Mouse (Mus musculus) left cerebral cortex, postnatal 14 days (tissue): ENCODE data around the gene Gm45233. TPM values are rescaled to one million over a fixed set of nuclear protein-coding genes. Genes with fewer than 3 reads are reported as not detected.
"Not testable (repeated sequence)": the region's sequence is repeated elsewhere in the genome, so short reads cannot be mapped to it uniquely, and the experiment has no call there.

Experiments used
- DNase-seq, 2 experiments: peaks; one replicate each; pipeline ENCODE4 v3.0.0; 2021 to 2022; ENCODE audit warnings: low spot score in 2 of 2, mixed read lengths in 1 of 2
- intact Hi-C: fragments of 180-260 bp; cut with DNase I; formaldehyde crosslinking; loops from one replicate; pipeline ENCODE4 v1.15.1; 2025
- long read RNA-seq, 2 experiments: library from polyadenylated mRNA; stranded (forward); transcript quantifications; one replicate each; pipeline ENCODE4 v2.0.0; 2021
- total RNA-seq, 2 experiments: library from RNA; stranded (reverse); gene quantifications; 2 replicates each; pipeline ENCODE4 v1.2.3; 2021

Gene Gm45233
- 1 to 10 TPM in 1 of 2 experiments, under 1 TPM in 1; 0.86 to 2.0 TPM for total RNA-seq
- long read RNA-seq, experiment 1, partial matches to known transcripts: 0 of 2 reads
- long read RNA-seq, experiment 1, other reads (novel, unspliced or antisense): 2 of 2 reads
- long read RNA-seq, experiment 2, partial matches to known transcripts: 0 of 2 reads
- long read RNA-seq, experiment 2, other reads (novel, unspliced or antisense): 2 of 2 reads

DNA sequence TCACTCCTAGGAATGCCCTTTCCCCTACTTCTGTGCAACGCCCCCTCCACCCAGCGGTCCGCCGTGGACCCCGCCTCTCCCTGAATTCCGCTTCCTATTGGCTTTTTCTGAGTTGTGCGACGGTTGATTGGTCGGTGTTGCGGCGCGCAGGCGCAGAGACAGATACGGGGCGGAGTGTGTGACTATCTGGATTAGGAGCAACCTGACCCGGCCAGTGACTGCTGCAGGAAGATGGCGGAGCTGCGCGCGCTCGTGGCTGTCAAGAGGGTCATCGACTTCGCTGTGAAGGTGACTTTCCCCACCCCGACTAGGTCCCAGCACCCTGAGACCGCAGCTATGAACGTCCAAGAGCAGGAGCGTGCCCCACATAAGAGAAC is at the start of gene Gm45233, which contains the start of gene Etfb:
Gm45233 (plus strand) TSS at position 212 of the 377 bp plus-strand sequence.
Etfb (plus strand) TSS at position 167 of the 377 bp plus-strand sequence.
- intact Hi-C loops: loop anchor here (10.0 kb wide), 1 partner anchor 129 kb away; the partner anchor contains the start of gene Zfp715
- peak; percentile 94 to 95 for DNase-seq

DNA sequence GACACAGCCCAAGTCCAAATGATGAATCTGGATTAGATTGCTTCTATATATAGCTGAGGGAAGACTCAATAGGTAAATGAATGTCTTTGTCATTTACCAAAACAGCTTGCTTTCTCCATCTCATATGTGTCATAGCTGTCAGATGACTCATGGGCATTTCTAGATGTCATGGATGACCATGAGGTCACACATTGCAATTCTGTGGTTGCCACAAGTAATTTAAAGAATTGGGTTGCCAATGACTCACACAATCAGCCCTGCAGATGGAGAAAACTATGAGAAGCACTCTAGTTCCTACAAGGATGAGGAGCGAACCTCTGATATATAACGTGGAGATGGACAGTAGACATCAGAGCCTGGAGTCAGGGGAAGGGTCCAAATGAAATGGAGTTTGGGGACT is 44.4 kb upstream of the Gm45233 start:
- no peak for DNase-seq
- intact Hi-C loops: no loop called here

DNA sequence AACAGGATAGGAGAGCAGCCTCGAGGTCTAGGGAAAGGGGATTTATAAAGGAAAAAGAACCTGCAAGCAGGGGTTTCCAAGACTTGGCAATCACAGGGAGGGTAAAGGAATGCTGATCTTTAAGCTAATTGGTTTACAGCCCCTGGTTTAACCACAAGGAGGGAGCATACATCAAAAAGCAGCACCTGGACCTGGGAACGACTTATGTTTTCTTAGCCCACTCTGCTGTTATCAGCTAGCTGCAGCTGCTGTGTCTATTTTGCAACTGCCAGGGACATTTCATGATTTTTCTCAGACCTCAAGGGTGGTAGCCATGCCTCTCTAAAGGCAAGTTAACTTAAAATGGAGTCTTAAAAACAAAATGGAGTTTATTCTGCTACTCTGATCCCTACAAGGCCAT is 41.2 kb upstream of the Gm45233 start:
- no peak for DNase-seq
- intact Hi-C loops: no loop called here

DNA sequence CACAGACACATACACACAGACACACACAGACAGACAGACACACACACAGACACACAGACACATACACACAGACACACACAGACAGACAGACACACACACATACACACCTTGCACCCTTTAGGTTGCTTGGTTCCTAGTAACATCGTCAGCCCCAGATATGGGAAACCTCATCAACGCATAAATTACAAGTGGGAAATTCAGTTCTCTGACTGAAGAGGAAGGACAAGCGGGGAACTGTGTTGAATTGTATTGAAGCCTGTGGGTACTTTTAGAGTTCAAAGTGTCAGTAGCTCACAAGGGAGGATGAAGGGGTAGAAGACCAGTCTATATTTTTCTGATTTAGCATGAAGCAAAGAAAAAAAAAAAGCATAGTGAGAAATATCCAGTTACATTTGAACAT is 36.4 kb upstream of the Gm45233 start:
- intact Hi-C loops: no loop called here
- DNase-seq: no peak

DNA sequence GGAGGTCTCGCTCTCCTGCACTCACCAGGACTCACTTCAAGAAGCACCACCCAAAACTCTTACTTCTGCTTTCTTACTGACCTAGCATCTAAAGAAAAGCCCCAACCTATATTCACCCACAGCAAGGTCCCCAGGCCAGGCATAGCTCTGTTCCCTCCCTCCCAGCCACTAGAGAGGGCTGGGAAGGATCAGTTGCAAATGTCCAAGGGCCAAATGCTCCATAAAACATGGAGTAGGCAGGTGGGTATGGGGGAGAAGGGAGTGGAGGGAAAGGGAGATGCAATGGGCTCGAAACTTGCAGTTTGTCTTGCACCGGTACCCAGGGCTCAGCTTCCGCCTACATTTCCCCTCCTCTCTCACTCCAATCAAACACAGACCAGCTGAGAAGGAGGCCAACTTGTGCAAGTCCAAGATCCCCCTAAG is 35.8 kb upstream of the Gm45233 start, which contains the start of gene Siglecg:
Siglecg (plus strand) TSS at position 74 of the 423 bp plus-strand sequence.
- DNase-seq: no peak

DNA sequence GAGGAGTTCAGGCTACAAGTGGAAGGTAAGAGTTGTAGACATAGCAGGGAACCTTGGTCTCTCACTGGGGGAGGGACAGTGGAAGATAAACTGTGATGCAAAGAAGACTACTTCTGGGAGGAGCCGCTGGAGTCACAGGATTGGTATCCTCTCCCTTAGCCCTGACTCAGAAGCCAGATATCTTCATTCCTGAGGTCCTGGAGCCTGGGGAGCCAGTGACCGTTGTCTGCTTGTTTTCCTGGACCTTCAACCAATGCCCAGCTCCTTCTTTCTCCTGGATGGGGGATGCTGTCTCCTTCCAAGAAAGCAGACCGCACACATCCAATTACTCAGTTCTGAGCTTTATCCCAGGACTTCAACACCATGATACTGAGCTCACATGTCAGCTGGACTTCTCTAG is 34.8 kb upstream of the Gm45233 start:
- DNase-seq: no peak
- intact Hi-C loops: no loop called here

More for the DNA sequence above, 35.8 kb upstream of the Gm45233 start, which contains the start of gene Siglecg:
- intact Hi-C loops: no loop called here

DNA sequence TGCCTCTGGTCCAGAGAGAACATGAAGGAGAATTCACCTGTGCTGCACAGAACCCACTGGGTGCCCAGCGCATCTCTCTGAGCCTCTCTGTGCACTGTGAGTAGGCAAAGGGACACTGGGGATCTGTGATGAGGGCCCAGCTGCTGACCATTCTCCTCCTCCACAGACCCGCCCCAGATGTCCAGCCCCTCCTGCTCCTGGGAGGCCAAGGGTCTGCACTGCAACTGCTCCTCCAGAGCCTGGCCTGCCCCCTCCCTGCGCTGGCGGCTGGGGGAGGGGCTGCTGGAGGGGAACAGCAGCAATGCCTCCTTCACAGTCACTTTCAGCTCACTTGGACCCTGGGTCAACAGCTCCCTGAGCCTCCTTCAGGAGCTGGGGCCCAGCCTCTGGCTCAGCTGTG is 32.2 kb upstream of the Gm45233 start:
- intact Hi-C loops, DNase-seq: not testable (repeated sequence)

DNA sequence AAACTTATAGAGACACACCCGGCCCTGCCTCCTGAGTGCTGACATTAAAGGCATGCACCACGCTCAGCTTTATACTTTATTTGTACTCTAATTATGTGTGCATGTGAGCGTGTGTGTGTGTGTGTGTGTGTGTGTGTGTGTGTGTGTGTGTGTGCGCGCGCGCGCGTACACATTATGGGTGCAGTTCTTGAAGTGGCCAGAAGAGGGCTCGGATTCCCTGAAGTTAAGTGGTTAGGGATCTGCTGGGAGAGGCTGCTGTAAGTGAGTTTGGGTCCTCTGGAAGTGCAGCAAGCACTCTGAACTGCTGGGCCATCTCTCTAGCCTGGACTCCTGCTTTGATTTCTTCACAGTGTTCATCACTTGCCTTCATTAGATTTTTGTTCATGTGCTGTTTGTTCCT is 26.6 kb upstream of the Gm45233 start:
- no peak for DNase-seq
- intact Hi-C loops: no loop called here

DNA sequence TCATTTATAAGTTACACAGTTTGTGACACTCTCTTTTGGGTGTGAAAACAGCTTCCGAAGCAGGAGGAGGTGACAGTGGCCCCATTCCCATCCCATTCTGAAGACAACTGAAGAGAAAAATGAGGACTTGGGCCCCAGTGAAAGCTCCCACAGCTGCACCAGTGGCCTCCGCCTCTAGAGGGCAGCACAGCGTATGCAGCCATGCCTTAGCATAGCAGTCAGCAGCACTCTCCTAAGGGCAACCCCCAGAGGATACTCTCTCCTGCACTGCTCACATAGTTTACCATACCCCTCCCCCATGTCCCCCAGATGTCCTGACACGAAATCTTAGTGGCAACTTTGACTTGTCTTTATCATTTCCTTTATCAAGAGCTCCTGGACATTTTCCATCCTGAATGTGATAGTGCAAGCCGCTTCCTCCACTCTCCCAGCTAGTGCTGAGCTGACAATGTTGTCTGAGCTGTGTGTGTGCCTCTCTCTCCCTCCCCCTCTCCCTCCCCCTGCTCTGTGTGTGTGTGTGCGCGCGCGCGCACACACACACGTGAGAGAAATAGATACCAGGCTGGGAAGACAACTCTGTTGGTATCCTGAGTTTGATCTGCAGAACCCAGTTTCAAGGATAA is 20.8 kb upstream of the Gm45233 start:
- peak; percentile 79 to 87 for DNase-seq
- intact Hi-C loops: loop anchor here (5.0 kb wide), 1 partner anchor 44 kb away; no protein-coding TSS in a partner anchor

DNA sequence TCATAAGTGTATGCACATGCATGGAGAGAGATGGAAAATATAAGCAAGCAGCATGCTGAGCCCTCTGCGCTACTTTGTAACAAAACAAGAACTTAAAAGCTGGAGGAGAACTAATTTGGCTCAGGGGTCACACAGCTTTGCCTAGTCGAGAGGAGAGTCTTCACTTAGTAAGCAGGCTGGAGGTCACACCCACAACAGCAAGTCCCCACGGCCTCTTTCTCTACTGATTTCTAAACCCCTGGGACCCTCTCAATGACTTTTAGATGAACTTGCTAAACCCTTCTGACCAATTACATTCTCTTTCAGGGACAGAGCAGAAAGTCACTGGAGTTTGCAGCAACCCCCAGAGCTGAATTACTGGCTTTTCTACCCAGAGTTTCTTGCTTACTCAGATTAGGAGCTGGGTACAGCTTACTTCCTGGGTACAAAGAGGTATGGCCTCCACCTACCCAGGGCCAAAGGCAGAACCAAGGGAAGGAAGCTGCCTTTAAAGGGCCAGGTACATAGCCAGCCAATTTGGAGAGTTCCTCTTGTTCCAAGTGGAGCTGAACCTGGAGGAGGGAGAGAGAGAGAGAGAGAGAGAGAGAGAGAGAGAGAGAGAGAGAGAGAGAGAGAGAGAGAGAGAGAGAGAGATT is 19.8 kb upstream of the Gm45233 start:
- no peak for DNase-seq
- intact Hi-C loops: loop anchor here (5.0 kb wide), 1 partner anchor 43 kb away; no protein-coding TSS in a partner anchor

DNA sequence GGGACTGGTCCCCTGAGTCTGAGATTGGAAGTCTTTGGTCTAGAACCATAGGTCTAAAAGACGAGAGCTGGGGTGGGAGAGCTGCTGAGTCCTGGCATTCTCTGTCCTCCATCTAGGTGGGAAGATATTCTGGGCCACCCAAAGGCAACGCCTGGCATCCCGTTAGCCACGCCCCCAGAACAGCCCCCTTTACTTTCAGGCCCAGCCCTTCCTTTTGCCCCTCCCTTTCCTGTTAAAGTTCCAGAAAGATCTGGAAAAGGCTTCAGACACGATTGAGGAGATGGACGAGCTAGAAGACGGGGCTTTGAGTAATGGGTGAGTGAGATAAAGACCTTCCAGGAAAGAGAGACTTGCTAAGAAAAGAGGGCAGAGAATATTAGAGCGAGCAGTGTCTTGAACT is 16.5 kb upstream of the Gm45233 start, which contains the start of gene Lim2:
Lim2 (plus strand) TSS at position 265 of the 400 bp plus-strand sequence.
- intact Hi-C loops: no loop called here
- no peak for DNase-seq

DNA sequence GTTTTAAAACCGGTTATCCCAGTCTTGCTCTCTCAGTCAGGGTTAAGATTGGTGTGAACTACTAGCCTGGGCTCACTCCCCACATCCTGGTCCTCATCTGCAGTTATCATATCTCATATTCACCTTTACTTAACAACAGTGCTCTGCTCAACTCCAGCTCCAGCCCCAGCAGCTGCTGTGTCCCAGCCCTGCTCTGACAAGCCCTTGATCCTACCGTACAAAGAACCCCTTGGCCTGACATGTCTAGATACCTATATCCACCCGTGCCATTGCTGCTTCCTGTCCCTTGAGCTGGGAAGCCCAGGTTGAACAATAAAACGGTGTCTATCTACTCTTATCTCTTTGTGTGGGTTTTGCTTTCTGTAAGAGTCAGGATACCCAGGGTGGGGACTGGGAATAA is 14.4 kb upstream of the Gm45233 start:
- intact Hi-C loops: no loop called here
- DNase-seq: no peak

DNA sequence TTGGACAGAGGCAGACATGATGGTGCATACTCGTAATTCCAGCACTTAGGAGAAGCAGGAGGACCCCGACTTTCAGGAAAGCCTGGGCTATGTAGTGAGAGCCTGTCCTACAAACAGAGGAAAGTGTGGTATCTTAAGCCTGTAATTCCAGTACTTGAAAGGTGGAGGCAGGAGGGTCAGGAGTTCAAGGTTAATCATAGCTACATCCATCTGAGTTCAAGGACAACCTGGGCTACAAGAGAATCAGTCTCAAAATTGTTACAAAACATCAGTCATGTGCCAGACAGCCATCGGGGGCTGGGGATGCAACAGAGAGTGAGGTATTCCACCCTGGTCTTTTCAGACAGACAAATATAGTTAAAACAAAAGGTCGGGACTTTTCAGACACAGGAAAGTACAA is 11.0 kb upstream of the Gm45233 start:
- intact Hi-C loops: no loop called here
- no peak for DNase-seq

DNA sequence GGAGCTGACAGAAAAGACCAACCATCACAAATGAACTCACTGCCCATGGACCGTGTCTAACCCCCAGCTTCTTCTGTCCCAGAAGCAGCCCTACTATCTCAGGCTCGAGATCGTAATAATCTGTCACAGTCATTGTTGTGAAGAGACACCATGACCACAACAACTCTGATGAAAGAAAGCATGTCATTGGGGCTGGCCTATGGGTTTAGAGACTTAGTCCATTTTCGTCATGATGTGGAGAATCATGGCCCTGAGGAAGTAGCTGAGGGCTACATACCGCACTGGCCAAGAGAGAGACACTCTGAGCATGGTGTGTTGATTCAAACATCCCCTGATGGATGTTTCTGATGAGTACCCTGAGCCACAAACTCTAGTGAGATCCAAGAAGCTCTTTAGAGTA is 9.3 kb upstream of the Gm45233 start:
- no peak for DNase-seq
- intact Hi-C loops: no loop called here

DNA sequence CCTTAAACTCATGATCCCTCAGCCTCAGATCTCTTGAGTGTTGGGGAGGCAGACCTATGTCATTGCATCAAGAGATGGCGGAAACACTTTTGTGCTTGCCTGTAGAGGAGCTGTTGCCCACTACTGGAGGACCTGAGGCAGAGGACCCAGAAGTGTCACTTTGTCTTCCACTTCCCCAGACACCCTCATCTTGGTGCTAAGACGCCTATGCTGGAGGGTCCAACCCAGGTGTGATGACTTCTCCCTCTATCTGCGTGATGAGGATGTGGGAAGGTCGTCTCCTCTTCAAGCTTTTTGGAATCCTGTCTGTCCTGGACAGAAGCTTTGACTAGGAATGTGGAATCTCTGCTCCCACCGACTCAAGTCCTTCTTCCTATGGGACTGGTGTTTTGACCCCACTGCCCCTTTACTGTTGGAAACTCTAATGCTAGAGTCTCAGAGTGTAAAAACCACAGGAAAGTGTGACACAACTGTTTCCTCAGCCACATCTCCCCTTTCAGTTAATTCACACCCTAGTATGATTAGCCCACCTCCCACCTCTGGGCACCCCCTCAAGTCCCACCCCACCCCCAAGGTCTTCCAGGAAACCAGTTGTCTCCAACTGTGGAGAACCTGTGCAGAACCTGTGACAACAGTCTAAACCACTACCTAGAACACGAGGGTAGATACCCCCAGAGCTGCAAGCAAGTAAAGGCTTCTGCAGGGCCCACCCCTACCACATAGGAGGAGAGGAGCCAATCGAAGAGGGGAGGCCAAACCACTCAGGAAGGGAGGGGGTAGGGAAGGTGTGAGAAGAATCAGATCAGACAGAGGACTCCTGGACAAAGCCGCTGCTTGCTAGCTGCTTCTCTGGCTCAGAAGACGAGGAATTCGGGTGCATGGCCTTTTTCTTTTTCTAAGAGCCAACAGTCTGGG is 7.3 kb upstream of the Gm45233 start, which contains the start of gene Nkg7:
Nkg7 (plus strand) TSS at position 733 of the 915 bp plus-strand sequence.
- no peak for DNase-seq
- intact Hi-C loops: no loop called here

DNA sequence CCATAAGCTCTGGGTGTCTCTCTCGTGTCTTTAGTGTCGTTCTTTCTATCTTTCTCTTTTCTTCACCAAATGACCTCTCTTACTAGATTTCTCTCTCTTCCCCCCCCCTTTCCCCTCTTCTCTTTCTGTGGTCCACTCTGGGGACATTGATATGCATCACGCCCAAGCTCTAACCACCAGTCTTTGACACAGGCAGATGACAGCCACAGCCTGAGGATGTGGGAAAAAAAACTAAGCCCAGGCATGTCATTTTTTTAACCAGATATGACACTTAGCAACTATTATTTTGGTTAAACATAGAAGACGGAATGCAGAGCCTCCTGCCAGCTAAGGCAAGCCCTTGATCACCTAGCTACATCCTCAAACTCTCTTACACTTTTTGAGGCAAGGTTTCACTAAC is 5.3 kb upstream of the Gm45233 start:
- intact Hi-C loops: no loop called here
- no peak for DNase-seq

DNA sequence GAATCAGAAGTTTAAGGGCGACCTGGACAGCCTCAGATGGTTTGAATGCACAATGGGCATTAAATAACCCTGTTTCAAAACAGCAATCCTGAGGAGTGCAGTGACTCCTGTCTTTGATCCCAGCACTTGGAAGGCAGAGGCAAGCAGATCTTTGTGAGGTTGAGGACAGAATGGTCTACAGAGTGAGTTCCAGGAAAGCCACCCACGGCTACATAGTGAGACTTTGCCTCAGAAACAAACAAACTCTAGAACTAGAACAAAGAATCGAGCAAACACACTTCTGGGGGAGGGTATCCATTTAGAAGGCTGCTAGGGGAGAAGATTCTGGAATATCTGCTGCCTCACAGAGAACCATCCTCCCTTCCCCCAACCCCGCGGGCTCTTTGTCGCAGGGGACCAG is 3.4 kb upstream of the Gm45233 start, which contains the start of gene Cldnd2:
Cldnd2 (plus strand) TSS at position 301 of the 400 bp plus-strand sequence.
- intact Hi-C loops: loop anchor here (10.0 kb wide), 1 partner anchor 126 kb away; the partner anchor contains the start of gene Zfp715
- no peak for DNase-seq

DNA sequence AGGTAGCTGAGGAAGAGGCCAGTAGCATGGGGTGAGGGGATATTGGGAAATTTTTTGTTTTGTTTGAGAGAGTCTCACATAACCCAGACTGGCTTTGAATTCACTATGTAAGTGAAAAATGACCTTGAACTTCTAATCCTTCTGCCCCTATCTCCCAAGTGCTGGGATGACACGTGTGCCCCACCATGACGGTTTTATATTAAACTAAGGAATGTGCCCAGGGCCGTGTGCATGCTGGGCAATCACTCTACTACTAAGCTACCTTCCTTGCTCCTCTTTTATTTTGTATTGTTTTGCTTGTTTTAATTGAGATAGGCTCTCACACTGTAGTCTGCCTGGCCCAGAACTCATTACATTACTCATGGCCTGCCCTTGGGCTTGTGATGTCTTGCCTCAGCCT is 2.9 kb upstream of the Gm45233 start:
- no peak for DNase-seq
- intact Hi-C loops: loop anchor here (10.0 kb wide), 1 partner anchor 126 kb away; the partner anchor contains the start of gene Zfp715

DNA sequence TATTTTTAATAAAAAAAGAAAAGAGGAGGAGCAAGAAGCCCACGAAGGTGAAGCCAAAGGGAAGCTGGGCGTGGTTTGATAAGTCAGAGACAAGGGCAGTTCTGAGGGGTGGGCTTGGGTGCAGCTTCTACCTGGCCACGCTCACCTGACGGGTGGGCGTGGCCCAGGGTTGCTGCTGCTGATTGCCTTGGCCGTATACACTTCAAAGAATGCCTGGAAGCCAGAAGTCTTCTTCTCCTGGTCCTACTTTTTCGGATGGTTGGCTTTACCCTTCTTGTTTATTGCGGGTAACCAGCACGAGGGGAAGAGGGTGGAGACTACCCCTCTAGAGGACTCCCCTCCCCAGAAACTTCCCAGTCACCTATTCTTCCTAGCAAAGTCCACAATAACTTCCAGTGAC is 1.2 kb upstream of the Gm45233 start:
- intact Hi-C loops: loop anchor here (10.0 kb wide), 1 partner anchor 128 kb away; the partner anchor contains the start of gene Zfp715
- no peak for DNase-seq
